Mouse (Mus musculus) MN1 (cell line): ENCODE measurements at regions not wholly inside any gene's neighbourhood (a gene's known extent, or its start where the extent isn't known, plus 50 kb on each side); places are given as distances from the start of the nearest gene placed in this dataset.
A peak's percentile ranks its signal among the peaks of the same experiment; 100 is the strongest.

ENCODE experiments used
- DNase-seq: peaks from one replicate; pipeline ENCODE4 v3.0.0-alpha.2; 2016; ENCODE audit warnings: low spot score

DNA sequence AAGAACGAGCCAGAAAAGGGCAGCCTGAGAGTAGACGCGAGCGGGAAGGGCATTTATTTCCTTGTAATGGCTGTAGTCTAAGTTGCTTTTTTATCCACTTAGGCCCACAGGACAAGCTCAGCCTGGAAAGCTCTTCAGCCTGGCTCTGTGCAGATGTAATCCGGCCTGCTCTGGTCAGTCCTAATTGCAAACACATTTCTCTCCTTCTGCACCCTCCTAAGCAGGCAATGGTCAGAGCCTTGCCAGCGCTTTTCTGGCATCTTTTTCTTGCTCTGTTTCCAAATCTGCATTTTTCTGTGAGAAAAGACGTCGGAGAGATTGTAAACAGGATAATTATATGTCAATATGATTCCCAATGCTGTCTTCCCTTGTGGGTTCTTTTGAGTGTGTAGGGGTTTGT is 224.3 kb upstream of the Tank start:
- peak; percentile 13 for DNase-seq

GRCm38 (mm10) chr2:61347451-61347850 is 230.9 kb upstream of the Tank start:
- DNase-seq, result no peak

- no peak for DNase-seq
These were observed 232.2 kb upstream of the Tank start for GRCm38 (mm10) chr2:61346012-61346760.

DNA sequence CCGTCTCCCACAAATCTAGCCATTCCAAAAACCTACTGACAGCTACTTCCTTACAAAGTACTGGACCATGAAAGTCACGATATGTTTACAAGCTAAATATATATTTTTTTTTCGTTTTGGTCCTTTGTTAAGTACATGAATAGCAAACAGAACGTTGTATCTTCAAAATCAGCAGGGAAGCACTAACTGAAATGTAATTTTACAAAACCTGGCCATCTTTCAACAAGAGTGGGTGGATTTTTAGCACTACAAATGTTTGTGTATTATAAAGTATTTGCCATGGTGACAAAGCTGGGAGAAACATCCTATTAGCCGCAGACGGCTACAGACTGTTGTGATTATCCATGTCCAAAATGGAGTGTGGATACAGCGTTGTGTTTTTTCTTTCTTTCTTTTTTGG is 233.1 kb upstream of the Tank start:
- no peak for DNase-seq

GRCm38 (mm10) chr2:61344556-61345131 is 233.7 kb upstream of the Tank start:
- no peak for DNase-seq

DNA sequence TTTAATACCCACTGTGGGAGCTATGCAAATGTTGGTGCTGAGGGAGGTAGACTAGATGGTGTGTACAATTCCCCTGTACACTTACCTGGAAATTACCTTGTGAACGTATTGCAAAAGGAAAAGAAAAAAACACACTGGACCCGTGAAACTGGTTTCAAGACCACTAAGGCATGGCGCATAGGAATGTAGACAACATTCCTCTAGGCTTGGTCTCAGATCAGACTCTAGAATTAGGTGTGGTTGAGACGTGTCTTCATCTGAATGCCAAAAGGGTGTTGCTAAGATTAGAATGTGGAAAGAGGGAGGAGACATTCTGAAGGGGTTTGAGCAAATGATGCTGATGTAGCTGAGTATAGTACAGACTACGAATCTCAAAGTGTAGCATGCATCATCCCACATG is 237.1 kb upstream of the Tank start:
- DNase-seq, result no peak

DNA sequence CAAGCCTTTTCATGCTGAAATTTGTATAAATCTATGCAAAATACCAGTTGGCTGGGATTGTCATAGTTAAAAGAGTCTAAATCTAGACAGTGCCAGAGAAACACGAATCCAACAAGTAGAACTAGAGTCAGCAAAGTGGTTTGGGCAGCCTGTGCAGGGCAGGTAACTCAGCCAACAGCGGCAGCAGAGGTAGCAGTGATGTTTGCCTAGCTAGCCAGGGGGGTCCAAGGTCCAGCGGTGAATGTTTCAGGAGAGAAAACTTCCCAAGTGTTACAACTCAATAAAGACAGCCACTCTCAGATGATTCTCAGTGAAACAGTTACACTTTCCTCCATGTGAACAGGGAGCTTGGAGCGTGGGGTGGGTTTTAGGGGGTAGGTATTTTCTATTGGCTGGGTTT is 259.2 kb upstream of the Tank start:
- DNase-seq, result no peak

GRCm38 (mm10) chr2:61310405-61310804 is 268.0 kb upstream of the Tank start:
- no peak for DNase-seq

- peak; percentile 27 for DNase-seq
These were observed 269.2 kb upstream of the Tank start for GRCm38 (mm10) chr2:61309219-61309618.

- DNase-seq, result peak; percentile 52
These were observed 281.2 kb upstream of the Tank start for GRCm38 (mm10) chr2:61297135-61297534.

- no peak for DNase-seq
These were observed 281.8 kb upstream of the Tank start for GRCm38 (mm10) chr2:61296606-61297005.

GRCm38 (mm10) chr2:61295261-61295964 is 283.0 kb upstream of the Tank start:
- peak; percentile 14 for DNase-seq

GRCm38 (mm10) chr2:61288246-61288645 is 290.1 kb upstream of the Tank start:
- DNase-seq, result peak; percentile 19

DNA sequence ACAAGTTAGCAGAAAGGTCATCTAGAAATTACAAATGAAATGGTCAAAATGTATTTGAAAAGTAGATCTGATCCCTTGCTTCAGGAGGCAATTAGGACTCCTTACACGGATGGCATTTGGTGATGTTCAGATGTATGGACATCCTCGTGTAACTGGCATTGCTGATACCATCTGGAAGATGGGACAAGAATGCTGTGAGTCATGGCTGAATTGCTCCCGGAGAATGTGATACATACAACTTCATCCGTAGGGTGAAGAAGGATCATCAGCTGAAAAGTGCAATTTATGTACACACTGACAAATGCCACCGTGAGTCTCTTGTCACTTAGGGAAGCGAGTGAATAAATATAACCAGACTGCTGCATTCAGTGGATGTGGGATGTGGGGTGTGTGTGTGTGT is 293.7 kb upstream of the Tank start:
- DNase-seq, result peak; percentile 36

- peak; percentile 48 for DNase-seq
These were observed 294.4 kb upstream of the Tank start for GRCm38 (mm10) chr2:61283829-61284601.

DNA sequence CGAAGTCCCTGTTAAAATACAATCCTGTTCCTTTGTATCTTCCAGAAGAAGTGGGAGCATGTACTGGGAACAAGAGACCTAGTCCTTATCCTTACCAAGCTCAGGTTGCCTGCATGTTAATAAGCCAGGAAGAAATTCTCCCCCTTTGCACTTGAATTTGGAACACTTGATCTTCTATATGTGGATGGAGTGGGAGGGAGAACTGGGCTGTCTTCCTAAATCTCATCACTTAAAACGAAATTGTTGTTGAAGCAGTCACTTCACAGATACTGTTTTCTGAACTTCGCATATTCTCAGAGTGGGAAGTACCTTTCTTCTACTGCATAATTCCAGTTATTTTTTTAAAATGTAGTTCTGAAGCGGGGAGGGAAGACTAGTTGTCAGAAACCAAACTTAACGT is 305.7 kb upstream of the Tank start:
- DNase-seq, result no peak

GRCm38 (mm10) chr2:61267706-61268105 is 304.7 kb upstream of the Rbms1 start:
- no peak for DNase-seq

DNA sequence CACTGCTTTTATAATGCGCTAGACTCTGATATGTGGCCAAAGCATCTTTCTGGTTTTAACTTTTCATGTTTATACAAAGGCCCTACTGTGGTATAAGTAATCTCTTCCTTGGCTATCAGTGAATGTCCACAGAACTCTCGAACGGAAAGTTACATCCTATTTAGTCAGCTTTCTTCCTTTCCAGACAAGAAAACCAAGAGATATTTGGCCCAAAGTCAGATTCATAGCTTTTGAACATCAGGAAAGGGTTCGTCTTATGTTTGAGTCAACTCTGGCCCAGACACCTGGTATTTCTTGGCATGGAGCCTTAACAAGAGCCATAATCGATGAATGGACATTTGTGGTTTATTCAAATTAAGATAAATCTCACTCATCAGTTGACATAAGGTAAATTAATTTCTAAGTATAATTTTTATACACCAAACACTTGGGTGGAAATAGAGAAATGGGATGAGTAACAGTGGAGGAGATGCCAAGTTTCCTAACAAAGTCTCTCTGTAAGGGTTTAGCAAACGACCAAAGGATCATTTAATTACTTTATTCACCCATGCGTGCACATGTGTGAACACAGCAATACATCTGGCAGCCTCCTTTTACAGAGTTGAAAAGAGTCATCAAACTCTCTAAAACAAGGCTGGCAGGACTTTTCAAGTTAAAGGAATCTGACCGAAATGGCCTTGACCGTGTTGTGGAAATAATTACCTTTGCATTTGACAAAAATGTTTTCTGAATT is 287.2 kb upstream of the Rbms1 start:
- DNase-seq, result peak; percentile 74

DNA sequence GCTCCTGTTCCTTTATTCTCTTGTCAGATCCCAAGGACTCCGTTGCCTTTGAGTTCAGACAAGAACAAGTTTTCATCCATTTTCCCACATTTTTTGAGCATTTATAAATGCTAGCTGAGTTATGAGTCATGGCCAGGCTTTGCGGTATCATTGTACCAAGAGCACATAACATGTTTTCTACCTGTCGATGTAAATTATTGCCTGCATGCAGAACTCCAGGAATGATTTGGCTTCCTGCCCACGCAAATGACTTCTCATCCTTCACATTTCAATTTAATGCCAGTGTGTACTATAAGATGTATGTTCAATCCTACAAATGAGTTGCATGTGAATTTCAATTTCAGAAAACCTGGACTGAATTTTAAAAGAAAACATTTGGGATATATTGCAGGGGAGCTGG is 285.0 kb upstream of the Rbms1 start:
- DNase-seq, result no peak

DNA sequence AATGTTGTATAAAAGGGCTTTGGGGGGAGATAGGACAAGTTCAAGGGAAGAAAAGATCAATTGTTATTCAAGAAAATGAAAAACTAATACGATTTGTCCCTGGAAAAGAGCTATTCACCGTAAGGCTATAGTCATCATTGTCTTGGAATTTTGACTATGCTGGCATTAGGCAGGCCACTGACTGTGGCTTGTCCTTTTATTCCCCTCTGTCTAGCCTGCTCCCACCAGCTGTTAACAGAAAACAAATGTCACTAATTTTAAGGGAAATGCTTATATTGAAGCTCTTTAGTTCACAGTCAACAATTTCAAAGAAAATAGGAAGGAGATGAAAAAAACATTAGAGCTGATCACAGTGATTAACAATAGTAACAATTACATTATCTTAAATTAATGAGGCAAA is 284.3 kb upstream of the Rbms1 start:
- no peak for DNase-seq

DNA sequence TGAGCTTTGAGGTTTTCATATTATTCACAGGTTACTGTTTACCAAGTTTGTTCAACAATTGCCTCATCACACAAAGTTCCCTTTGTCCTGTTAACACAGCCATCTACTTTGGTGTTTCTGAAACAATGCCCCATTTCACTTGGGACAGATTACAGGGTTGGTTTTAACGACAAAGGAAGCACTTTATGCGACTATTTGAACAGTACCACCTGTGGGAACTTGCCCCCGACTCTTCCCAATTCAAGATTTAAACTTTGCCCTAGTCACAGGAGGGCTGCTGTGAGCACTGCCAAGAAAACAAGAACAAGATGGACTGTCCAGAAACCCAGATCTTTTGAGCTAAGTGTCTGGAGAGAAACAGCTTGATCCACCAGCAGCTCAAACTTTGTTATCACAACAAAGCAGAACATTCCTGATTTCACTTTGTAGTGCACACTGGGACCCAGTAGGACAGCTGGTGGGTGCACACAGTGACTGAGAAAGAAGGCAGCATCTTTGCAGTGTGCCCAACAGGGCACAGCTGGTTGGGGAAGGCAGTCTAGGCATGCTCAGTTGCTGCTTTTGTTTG is 283.8 kb upstream of the Rbms1 start:
- no peak for DNase-seq

DNA sequence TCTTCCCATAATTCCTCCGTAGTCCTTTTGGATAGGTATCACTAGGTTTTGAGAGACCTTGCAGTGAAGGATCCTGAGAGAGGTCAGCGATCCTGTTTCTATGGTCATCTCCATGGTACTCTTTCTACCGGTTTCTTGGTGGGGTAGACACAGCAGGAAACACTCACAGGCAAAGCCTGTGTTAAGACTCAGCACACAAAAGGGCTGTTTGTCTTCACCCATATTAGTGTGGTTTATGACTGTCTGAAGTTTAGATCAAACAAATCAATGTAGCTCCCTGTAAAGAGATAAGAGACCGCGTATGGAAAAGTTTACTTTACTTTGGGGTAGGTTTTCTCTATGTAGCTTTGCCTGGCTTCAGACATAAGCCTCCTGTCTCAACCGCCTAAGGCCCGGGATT is 282.5 kb upstream of the Rbms1 start:
- DNase-seq, result no peak
